Mouse (Mus musculus): Measurements from ENCODE around the gene Clnk.

DNA sequence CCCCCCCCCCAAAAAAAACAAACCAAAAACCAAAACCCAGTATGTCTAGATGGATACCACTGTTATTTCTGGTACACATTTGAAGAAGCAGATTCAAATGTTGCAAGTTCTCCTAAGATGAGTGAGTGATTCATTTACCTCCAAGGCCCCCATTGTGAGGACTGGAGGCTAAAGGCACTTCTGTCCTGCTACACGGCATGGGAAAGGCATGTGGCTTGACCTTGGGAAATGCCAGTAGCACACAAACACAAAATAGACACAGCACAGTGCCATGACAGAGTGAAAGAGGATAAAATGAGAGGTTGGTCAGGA, 4.8 kb upstream of the Clnk start:
- no peak for TF ChIP-seq CTCF (IDR thresholded peaks at IDR 0.05; ENCODE audit: extremely low read depth, insufficient read depth, low read length)
- no peak for TF ChIP-seq POLR2A (IDR thresholded peaks at IDR 0.05; ENCODE audit: extremely low read depth, insufficient read depth, low read length)

Measured in cortical plate, adult 2 months (tissue).